Mouse (Mus musculus) heart, postnatal 36 days (tissue): ENCODE data around the gene Pcnp. TPM values are rescaled to one million over a fixed set of nuclear protein-coding genes. Genes with fewer than 3 reads are reported as not detected.
"Not testable (repeated sequence)": the region's sequence is repeated elsewhere in the genome, so short reads cannot be mapped to it uniquely, and the experiment has no call there.

ENCODE experiments used
- DNase-seq, 2 experiments: peaks; one replicate each; pipeline ENCODE4 v3.0.0; 2021 to 2022
- intact Hi-C: fragments of 180-260 bp; cut with DNase I; formaldehyde crosslinking; loops from one replicate; pipeline ENCODE4 v1.15.1; 2025
- microRNA-seq, 2 experiments: library from miRNA; unstranded; fragments of <30 nt; microRNA quantifications; one replicate each; pipeline ENCODE4 v1.2.0; 2021; ENCODE audit warnings: borderline number of aligned reads in 2 of 2
- total RNA-seq, 2 experiments: library from RNA; stranded (reverse); gene quantifications; 2 replicates each; pipeline ENCODE4 v1.2.3; 2021

Pcnp gene
- total RNA-seq, 2 experiments from 2014 or later, result 50.8 to 52.1 TPM

DNA sequence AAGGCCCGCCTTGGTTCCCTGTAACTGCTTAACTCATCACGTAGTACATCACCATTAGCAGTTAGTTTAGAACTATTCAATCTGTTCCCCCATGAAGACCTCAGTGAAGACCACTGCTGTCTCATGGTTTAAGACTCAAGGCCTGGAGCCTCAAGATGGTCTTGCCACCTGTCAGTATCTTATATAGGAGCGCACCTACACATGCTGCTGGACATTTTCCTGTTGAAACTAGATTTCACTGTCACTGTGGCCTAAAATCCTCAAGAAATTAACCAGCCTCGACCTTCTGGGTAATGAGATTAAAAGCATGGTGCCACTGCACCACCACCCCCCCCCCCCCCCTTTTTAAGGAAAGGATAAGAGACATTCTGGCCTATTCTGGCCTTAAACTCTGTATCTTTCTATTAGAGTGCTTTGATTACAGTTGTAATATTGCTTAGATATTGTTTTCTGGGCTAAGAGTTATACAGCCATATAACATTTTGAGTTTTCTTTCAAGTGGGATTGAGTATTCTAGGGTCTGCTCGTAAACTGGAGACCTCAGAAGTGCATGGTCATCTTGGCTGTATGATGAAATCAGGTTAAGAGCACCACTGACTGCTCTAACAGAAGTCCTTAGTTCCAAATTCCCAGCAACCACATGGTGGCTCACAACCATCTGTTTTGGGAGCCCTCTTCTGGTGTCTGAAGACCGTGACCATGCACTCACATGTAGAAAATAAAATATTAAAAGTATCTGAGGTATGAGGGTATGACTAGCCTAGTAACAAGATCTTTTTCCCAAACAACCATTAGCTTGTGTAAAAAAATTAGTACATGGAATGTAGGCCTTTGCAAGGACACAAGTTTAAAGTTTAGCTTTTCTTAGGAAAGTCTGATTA is 57.6 kb downstream of the Pcnp start:
- DNase-seq, result no peak
- intact Hi-C loops, result loop anchor here (5.0 kb wide), 1 partner anchor 150 kb away; no protein-coding TSS in a partner anchor

DNA sequence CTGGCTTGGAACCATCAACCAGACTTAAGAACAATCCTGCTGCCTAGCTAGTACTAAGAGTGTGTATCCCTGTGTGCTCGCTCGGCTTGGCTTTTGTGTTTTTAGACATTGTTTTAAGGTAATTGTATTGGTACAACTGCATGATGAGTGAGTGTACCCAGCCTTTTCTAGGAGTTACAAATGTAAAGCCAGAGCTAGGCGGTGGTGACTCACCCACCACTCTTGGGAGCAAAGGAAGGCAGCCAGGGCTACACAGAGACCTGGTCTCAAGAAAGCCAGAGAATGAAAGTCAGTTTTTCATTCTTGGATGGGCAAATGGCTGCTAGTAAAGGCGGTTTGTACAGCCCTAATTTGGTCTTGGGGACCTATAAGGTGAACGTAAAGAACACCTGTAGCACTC is 59.1 kb downstream of the Pcnp start:
- intact Hi-C loops, result loop anchor here (5.0 kb wide), 1 partner anchor 148 kb away; no protein-coding TSS in a partner anchor
- no peak for DNase-seq

DNA sequence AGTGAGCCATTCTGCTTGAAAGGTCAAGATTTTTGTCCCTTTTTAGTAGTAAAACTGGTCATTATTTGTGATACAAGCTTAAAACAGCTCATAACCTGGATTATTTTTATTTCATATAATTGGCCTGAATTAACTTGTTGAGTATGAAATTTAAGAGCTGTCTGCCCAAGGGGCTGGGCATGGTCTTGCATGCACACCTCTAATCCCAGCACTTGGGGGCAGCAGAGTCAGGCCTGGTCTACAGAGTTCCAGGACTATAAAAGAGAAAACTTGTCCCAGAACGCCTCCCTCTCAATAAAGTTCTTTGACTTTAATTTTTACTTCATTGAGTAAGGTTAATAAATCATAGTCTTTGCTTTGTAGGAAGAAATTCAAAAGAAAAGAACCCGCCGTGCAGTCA is 60.4 kb downstream of the Pcnp start:
- intact Hi-C loops, result no loop called here
- DNase-seq, result no peak

DNA sequence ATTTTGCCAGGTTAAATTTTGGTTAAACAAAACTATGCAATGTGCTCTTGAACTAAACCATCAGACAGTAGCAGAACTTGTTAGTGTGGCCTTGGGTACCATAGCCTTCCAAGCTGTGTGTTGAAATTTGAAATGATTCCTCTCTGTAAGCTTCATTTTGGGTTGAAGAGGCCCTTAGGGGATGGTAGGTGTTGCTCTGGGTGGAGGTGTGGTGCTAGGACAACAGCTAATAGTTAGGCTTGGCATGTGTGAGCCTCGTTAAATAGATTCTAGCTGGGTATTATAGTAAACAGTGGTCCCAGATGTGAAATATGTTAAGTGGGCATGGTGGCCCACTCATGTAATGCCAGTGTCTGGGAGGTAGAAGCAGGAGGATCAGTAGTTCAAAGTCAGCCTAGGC is 62.3 kb downstream of the Pcnp start:
- intact Hi-C loops, result loop anchor here (2.0 kb wide), 1 partner anchor 108 kb away; no protein-coding TSS in a partner anchor
- no peak for DNase-seq

DNA sequence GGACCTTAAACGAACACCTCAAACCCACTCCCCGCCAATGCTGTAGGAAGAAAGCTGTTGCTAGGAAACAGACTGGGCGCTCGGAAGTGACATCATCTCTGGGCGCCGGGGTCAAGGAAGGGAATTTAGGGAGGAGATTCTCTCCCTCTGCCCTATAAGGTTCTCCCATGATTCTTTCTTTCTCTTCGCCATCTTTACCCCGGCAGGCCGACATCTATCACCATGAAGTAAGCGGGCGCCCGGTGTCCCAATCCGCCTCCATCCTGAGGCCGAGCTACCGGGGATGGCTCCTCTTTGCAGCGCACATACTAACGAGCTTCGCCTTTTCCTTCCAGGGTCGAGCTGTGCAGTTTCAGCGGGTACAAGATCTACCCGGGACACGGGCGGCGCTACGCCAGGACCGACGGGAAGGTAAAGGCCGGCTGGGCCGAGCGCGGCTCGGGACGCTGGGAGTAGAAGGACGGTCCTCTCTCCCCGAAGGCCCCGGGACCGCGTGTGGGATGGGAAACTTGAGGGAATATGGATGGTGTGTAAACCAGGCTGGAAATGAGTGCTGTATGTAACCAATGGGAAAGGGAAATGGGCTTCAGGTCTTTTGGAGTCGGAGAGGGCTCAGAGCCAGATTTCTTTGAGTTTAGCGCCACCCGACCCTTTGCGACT is 63.2 kb downstream of the Pcnp start, which contains the start of gene Rpl24:
Gene Rpl24 (plus strand): TSS at position 64 of the 660 bp plus-strand sequence.
- intact Hi-C loops, result loop anchor here (2.0 kb wide), 1 partner anchor 108 kb away; no protein-coding TSS in a partner anchor
- peak; percentile 94 to 96 for DNase-seq

DNA sequence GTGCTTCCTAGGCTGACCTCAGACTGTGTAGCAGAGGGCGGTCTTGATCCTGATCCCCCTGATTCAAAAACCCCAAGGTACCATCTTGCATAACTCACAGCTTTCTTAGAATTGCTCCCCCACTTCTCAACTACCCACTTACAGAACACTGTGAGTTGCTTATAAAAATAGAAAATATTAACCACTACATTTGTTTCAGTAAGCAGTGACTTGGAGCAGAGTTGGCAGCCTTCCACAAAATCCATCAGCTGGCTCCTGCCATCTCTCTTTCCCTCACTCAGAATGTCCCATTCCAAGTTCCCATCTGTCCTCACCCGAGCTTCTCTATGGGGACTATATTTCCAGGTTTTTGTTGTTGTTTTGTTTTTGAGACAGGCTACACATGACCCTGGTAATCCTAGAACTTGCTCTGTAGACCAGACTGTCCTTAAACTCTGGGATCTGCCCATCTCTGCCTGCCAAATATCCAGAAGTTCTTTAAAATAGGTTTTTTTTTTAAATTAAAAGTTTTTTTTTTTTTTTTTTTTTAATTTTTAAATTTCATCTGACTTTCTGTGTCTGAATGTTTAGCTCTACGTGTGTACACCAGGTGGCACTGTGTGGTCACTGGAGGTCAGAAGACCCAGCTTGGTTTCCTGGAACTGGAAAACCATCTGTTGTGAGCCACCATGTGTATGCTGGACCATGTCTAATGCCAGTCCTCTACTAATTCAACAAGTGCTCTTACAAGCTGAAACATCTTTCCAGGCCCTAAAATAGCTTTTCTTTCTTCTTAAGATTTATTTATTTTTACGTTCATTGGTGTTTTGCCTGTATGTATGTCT is 65.2 kb downstream of the Pcnp start:
- no peak for DNase-seq
- intact Hi-C loops, result loop anchor here (1.0 to 2.0 kb wide), 4 partner anchors 11 to 168 kb away; partner anchors contain the start of gene Cep97

DNA sequence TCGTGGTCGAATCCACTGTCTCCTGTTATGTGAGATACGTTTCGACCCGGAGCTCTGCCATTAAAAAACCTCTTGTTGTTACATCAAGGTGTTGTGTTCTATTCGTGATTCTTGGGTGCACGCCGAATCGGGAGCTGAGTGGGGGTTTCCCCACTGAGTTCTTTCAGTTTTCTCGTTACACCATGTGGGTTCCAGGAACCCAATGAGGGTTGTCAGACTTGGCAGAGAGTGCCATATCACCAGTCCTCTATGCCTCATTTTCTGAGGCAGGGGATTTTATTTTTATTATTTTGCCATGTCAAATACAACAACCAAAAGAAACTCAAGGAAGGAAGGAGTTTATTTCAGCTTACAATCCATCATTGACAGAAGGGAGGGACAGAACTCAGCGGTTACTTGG is 66.5 kb downstream of the Pcnp start:
- DNase-seq, result not testable (repeated sequence)

More for the DNA sequence above, 66.5 kb downstream of the Pcnp start:
- intact Hi-C loops, result not testable (repeated sequence)

Small RNA genes lying within 50 kb of the gene (microRNA-seq; reads per million reads assigned to microRNA genes)
- gene Gm24047, result 0 reads per million in 2 experiments

Other genes with a start within 250 kb of the Pcnp start
- 1 to 10 TPM; 2.4 TPM for gene Nfkbiz, start 190.8 kb downstream of the Pcnp start, total RNA-seq
- under 1 TPM; 0.38 to 0.72 TPM for gene Nxpe3, start 134.5 kb downstream of the Pcnp start, total RNA-seq
- gene Cep97, start 94.9 kb downstream of the Pcnp start, total RNA-seq, result 1 to 10 TPM; 5.4 to 6.6 TPM
- gene Rpl24, start 63.5 kb downstream of the Pcnp start, total RNA-seq, result 100 to 1,000 TPM; 549 to 570 TPM
- gene Zbtb11, start 55.9 kb downstream of the Pcnp start, total RNA-seq, result 10 to 100 TPM; 10.5 to 11.2 TPM
- gene Trmt10c, start 8.1 kb upstream of the Pcnp start, total RNA-seq, result 10 to 100 TPM; 10.4 to 13.1 TPM
- gene Senp7, start 18.6 kb upstream of the Pcnp start, total RNA-seq, result 10 to 100 TPM; 14.4 to 16.0 TPM
- gene Impg2, start 174.6 kb upstream of the Pcnp start, total RNA-seq, result under 1 TPM; 0.08 to 0.11 TPM